Mouse (Mus musculus) lung, adult 2 months (tissue): Measurements from ENCODE around the gene Mrpl22.

Experiments
- CTCF ChIP-seq: fragments of 200-500 bp; IDR thresholded peaks from 2 replicates; pipeline ENCODE4 v1.5.1; 2011; ENCODE audit warnings: mild to moderate bottlenecking, low read length, control low read depth; ENCODE audit not compliant: insufficient read depth
- POLR2A ChIP-seq: fragments of 200-500 bp; IDR thresholded peaks from 2 replicates; pipeline ENCODE4 v1.6.1; 2011; ENCODE audit warnings: low read depth, mild to moderate bottlenecking, control low read depth, low read length, borderline replicate concordance; ENCODE audit errors: extremely low read depth

DNA sequence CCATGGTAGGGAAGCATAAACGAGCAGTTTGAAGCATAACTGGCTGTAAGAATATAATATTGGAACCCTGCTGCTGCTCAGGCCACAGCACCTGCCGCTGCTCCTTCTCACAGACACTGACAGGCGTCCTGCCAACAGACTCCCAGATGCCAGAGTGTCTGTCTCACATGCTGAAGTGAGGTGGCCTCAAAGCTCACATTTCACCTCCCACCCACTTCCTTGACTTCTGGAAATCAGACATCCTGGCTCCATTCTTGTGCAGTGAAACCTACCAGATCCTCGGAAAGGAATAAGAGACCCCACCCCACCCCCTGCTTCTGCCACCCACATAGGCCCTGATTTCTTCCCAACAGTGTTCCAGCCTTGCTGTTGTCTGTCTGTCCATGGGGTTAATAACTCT, 52.3 kb downstream of the Mrpl22 start:
- TF ChIP-seq CTCF (no peak), POLR2A (no peak)
